Mouse (Mus musculus) hematopoietic stem cell, adult 5-6 weeks (primary cell): ENCODE results near the gene Ltb. TPM values are rescaled to one million over a fixed set of nuclear protein-coding genes. Genes with fewer than 3 reads are reported as not detected.

Experiments
- ATAC-seq, 2 experiments: fragments of 125-278 bp in 1 of 2; replicated peaks in 1 of 2; 2 replicates each; pipeline ENCODE4 v1.8.0; 2016 to 2017; ENCODE audit warnings: inconsistent platforms in 2 of 2, mild to moderate bottlenecking in 2 of 2, moderate number of reproducible peaks in 2 of 2, low read depth in 1 of 2, moderate TSS enrichment in 1 of 2; ENCODE audit not compliant: low FRiP score in 2 of 2, poor library complexity in 2 of 2, severe bottlenecking in 2 of 2, insufficient read depth in 1 of 2, low TSS enrichment in 1 of 2
- total RNA-seq: library from RNA; stranded (forward); fragments of 172-1452, 232-1000 nt; gene quantifications from 2 replicates; pipeline ENCODE4 v1.2.3, GENCODE M21; 2017

The Ltb gene
- 31.4 and 64.0 TPM in 2 replicates for total RNA-seq

GRCm38 (mm10) chr17:35193881-35194843, at the start of gene Ltb:
Gene Ltb, plus strand, starts transcription at chr17:35194439.
- ATAC-seq, result no peak

- no peak for ATAC-seq
These were observed 48.1 kb upstream of the Ltb start for GRCm38 (mm10) chr17:35146139-35146538.

GRCm38 (mm10) chr17:35147348-35147747, 46.9 kb upstream of the Ltb start:
- ATAC-seq, result no peak

- ATAC-seq, result no peak
These were observed 46.2 kb upstream of the Ltb start for GRCm38 (mm10) chr17:35147922-35148639.

GRCm38 (mm10) chr17:35152121-35152520, 42.1 kb upstream of the Ltb start:
- no peak for ATAC-seq

GRCm38 (mm10) chr17:35153077-35153476, 41.2 kb upstream of the Ltb start:
- no peak for ATAC-seq

GRCm38 (mm10) chr17:35153931-35154330, 40.3 kb upstream of the Ltb start:
- ATAC-seq, result no peak

GRCm38 (mm10) chr17:35154616-35155015, 39.6 kb upstream of the Ltb start:
- no peak for ATAC-seq

- ATAC-seq, result no peak
These were observed 38.8 kb upstream of the Ltb start for GRCm38 (mm10) chr17:35155451-35155850.

GRCm38 (mm10) chr17:35156461-35157200, 37.6 kb upstream of the Ltb start:
- ATAC-seq, result no peak

- no peak for ATAC-seq
These were observed 37.0 kb upstream of the Ltb start for GRCm38 (mm10) chr17:35157254-35157653.

GRCm38 (mm10) chr17:35157661-35158175, 36.5 kb upstream of the Ltb start:
- ATAC-seq, result no peak

GRCm38 (mm10) chr17:35158850-35159593, 35.2 kb upstream of the Ltb start:
- no peak for ATAC-seq

- no peak for ATAC-seq
These were observed 34.6 kb upstream of the Ltb start for GRCm38 (mm10) chr17:35159638-35160037.

- no peak for ATAC-seq
These were observed 32.8 kb upstream of the Ltb start for GRCm38 (mm10) chr17:35161421-35161820.

- no peak for ATAC-seq
These were observed 32.1 kb upstream of the Ltb start for GRCm38 (mm10) chr17:35162121-35162520.

- ATAC-seq, result no peak
These were observed 31.5 kb upstream of the Ltb start for GRCm38 (mm10) chr17:35162730-35163129.
